Mouse (Mus musculus): ENCODE measurements around the gene Slc25a13. TPM values are rescaled to one million over a fixed set of nuclear protein-coding genes. Genes with fewer than 3 reads are reported as not detected.

Slc25a13 gene
- polyA plus RNA-seq, 1 experiment from 2014 or later = 55.2 TPM

DNA sequence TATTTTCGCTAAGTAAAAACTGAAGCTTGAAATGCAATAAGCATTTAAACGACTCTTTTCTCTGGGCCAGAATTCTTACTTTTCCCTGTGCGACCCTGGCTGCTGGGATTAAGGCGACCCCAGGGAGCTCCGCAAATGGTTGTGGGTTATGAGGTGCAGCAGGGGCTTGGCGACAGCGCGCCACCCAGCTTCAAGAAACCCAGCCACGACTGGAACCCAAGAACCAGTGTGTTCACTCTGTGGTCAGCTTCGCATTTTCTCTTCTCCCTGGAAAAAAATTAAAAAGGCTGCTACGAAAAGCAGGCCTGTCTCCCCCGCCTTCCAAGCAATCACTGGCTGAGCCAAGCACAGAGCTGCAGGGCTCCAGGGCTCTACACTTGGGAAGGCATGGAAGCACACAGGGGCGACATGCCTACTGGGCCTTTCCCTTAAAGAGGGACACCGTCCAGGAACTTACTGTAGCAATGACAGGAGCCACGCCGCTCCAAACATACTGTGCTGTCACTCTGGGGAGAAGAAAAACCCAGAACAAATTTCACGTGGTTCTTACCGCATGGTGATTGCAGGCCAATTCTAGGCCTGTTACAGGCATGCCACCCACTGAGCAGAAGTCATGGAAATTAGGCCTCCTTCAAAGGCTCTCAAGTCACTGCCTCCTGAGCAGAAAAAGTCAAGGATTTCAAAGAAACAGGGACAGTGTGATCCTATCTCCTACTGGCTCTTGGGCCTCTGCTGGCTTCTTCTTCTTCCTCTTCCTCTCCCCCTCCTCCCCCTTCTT, 178.0 kb downstream of the Slc25a13 start:
- Histone ChIP-seq H3K27me3 (replicated peaks; ENCODE audit: low read depth, poor library complexity, severe bottlenecking) (no peaks in the 10 kb centered on the region), H3K4me3 (no peak overlapping the region), H3K36me3 (replicated peaks) (no peaks in the 10 kb centered on the region; the same call in none of the 2 replicates), H3K4me1 (peaks cover 12% of the 10 kb centered on the region), H3K9me3 (no peaks in the 10 kb centered on the region), H3K27ac (replicated peaks) (no peak overlapping the region)
- DNase-seq (ENCODE audit: low spot score) = no peak
- WGBS = 33% methylated on average over 18 of the region's 18 CpGs

DNA sequence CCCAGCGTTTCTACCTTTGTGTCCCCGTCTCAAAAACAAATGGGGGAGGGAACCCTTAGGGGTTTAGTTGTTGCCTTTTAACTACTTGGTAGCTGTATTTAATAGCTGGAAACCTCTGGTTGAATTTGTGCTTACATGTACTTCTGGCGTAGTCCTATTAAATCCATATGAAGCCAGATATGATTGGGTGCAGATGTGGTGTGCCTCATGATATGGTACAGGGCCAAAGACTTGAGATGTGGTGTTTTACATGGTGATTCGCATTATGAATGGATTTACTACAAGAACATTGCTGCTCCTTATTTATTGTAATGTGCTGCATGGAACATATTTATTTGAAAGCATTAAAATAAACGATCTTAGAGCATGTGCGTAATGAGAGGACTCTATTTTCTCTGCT, 189.3 kb downstream of the Slc25a13 start:
- Histone ChIP-seq H3K27me3 (replicated peaks; ENCODE audit: low read depth, poor library complexity, severe bottlenecking) (no peaks in the 10 kb centered on the region), H3K9me3 (no peaks in the 10 kb centered on the region), H3K36me3 (replicated peaks) (no peaks in the 10 kb centered on the region), H3K4me1 (no peaks in the 10 kb centered on the region), H3K4me3 (no peak overlapping the region), H3K27ac (replicated peaks) (no peak overlapping the region)
- 87% methylated on average over 6 of the region's 6 CpGs for WGBS
- no peak for DNase-seq (ENCODE audit: low spot score)

DNA sequence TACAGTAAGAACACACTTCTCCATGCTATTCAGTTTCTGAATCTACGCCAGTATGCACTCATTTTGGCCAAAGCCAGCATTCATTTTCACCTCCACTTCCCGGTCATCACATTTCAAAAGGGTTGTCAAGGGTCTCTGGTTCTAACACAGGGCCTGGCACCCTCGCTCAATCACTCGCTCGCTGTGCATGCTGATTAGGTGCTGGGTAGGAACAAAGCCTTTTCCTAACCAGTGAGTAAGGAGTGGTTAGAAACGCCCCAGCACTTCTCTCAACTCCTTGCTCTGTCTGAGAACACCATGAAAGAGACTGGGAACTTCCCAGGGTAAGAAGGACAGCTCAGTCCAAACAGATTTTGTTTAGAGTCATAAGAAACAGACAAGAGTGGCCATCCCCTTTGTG, 193.0 kb downstream of the Slc25a13 start:
- Histone ChIP-seq H3K4me1 (0 out of 2 replicates have a peak, but pooled peaks cover 4% of the 10 kb centered on the region), H3K9me3 (no peaks in the 10 kb centered on the region), H3K27ac (replicated peaks) (no peak overlapping the region), H3K4me3 (no peak overlapping the region), H3K36me3 (replicated peaks) (no peaks in the 10 kb centered on the region), H3K27me3 (replicated peaks; ENCODE audit: low read depth, poor library complexity, severe bottlenecking) (no peaks in the 10 kb centered on the region)
- 54% methylated on average over 6 of the region's 6 CpGs for WGBS
- DNase-seq (ENCODE audit: low spot score) = no peak

DNA sequence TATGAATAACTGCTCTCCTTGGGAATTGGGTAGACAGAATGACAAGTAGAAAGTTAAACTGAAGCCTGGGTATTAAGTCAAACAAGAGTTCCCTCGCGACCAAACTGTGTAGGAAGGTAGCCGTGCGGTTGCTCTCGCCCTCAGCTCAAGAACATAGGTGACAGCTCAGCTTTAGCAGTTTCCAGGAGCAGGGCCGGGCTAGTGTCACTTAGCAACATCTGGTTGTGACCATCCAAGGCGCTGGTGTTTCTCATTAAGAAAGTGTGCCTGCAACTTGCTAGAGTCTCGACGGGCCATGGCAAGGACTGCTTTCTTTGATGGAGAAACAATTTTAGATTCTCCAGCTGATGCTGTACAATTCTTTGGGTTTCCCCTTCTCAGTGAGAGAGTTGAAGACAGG, 200.0 kb downstream of the Slc25a13 start:
- DNase-seq (ENCODE audit: low spot score) = peak; percentile 61
- Histone ChIP-seq H3K9me3 (no peaks in the 10 kb centered on the region), H3K4me1 (peaks cover 12% of the 10 kb centered on the region), H3K4me3 (no peak overlapping the region), H3K27me3 (replicated peaks; ENCODE audit: low read depth, poor library complexity, severe bottlenecking) (no peaks in the 10 kb centered on the region), H3K36me3 (replicated peaks) (no peaks in the 10 kb centered on the region), H3K27ac (replicated peaks) (no peak overlapping the region)
- WGBS = 35% methylated on average over 9 of the region's 9 CpGs

DNA sequence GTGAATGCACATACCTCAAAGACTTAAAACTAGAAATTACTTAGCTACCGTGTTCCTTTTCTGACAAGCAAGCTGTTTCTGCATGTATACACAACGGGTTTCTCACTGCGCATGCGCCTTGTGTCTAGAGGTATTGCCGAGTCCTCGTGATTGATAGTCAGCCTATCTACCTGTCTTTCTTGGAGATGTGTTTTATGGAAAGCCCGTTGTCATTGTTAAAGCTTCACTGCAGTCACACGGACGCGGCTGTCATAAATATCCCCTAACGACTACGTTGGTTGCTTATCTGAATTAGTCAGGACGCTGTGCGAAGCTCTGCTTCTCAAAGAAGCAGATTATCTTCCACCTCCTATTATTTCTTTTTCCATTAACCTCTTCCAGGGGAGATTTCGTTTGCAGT, 201.4 kb downstream of the Slc25a13 start:
- H3K9me3 ChIP-seq = no peaks in the 10 kb centered on the region

DNA sequence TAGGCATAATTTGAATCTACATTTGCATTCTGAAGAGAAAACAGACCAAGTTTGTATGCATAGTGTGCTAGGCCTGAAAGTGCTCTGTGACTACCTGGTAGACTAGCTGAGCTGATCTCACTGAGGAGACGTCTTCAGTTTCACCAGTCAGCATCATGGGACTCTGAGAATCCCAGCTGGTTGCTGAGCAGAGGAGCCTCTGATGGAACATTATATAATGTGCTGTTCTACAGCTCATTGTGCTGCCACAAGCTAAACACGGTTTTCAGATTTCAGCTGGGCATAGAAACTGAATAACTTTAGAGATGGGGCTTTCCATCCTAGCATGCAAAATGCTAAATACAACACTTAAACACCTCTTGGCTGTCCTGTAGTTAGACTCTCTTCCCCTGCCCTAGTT, 205.6 kb downstream of the Slc25a13 start:
- no peak for DNase-seq (ENCODE audit: low spot score)
- H3K27ac ChIP-seq (replicated peaks) = no peak overlapping the region
- H3K9me3 ChIP-seq = no peaks in the 10 kb centered on the region
- H3K36me3 ChIP-seq (replicated peaks) = no peaks in the 10 kb centered on the region
- peaks cover 1% of the 10 kb centered on the region for H3K4me1 ChIP-seq
- 82% methylated on average over 2 of the region's 2 CpGs for WGBS
- H3K4me3 ChIP-seq = no peak overlapping the region
- peaks cover 3% of the 10 kb centered on the region; the same call in 1 of the 2 replicates for H3K27me3 ChIP-seq (replicated peaks; ENCODE audit: low read depth, poor library complexity, severe bottlenecking)

More for the DNA sequence above, 201.4 kb downstream of the Slc25a13 start:
- no peak overlapping the region for H3K27ac ChIP-seq (replicated peaks)
- no peaks in the 10 kb centered on the region for H3K36me3 ChIP-seq (replicated peaks)
- no peak overlapping the region for H3K4me3 ChIP-seq
- no peak for DNase-seq (ENCODE audit: low spot score)
- 84% methylated on average over 15 of the region's 15 CpGs for WGBS
- no peaks in the 10 kb centered on the region for H3K27me3 ChIP-seq (replicated peaks; ENCODE audit: low read depth, poor library complexity, severe bottlenecking)
- peaks cover 12% of the 10 kb centered on the region for H3K4me1 ChIP-seq

DNA sequence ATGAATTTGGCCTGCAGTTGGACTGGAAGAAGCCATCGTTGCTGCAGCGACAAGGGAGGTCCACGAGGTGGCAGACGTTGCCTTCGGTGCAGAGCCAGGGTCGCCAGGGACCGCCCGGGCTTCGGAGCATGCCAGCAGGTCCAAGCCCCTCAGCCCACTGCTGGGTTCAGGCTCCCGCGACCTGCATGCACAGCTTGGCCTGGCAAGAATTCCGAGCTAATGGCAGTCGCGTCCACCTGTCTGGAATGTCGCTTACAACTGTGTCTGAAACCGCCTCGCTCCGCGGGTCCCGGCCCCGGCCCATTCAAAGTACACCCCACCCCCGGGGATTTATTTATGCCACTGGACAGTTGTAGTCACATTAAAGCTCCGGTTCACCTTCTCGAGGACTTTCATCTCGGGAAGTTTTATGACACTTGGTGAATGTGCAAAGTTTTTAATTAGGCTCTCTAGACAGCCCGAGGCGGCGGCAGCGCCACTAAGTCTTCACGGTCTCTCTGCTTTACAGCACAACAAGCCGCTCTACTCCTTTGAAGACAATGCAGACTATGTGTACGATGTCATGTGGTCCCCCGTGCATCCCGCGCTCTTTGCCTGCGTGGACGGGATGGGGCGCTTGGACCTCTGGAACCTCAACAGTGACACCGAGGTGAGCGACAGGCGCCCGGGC, 211.1 kb downstream of the Slc25a13 start:
- Histone ChIP-seq H3K9me3 (no peaks in the 10 kb centered on the region), H3K36me3 (replicated peaks) (no peaks in the 10 kb centered on the region), H3K4me1 (peaks cover 13% of the 10 kb centered on the region), H3K27me3 (replicated peaks; ENCODE audit: low read depth, poor library complexity, severe bottlenecking) (peaks cover 6% of the 10 kb centered on the region; the same call in 1 of the 2 replicates), H3K27ac (replicated peaks) (peak overlapping the region; percentile 59), H3K4me3 (peak overlapping the region; percentile 56)
- WGBS = 1% methylated on average over 42 of the region's 42 CpGs
- DNase-seq (ENCODE audit: low spot score) = peak; percentile 92

DNA sequence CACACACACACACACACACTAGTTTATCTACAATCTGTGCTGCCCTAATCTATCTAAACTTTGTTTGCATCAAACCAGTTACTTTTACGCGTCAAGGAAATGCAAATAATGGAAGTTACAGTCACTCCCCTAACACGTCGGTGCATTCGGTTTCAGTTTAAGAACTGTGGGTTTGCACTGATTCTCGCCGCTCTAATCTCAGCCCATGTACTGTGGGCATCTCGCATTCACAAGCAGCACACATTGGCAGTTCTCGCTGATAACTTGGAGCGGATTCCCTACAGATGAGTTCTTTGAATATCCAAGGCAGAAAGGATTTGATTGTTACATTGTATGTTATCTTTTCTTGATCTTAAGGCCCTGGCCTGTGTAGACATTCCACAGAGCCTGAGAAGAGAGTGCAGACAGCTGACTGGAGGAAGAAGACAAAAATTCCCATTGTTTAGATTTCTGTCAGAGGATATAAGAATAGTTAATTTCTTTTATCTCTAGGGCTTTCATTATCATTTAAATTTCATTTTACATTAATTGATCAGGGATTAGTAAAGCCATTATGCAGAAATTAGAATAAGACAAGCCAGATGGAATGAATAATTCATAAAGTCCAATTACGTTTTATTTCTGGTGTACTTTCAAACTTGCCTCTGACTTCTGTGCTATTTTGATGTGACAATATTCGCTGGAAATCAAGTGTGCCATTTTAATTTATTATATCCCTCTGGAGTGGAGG, 212.1 kb downstream of the Slc25a13 start:
- no peak for DNase-seq (ENCODE audit: low spot score)
- 68% methylated on average over 12 of the region's 12 CpGs for WGBS
- Histone ChIP-seq H3K36me3 (replicated peaks) (no peaks in the 10 kb centered on the region), H3K4me1 (peaks cover 13% of the 10 kb centered on the region), H3K27ac (replicated peaks) (0 out of 2 replicates have a peak overlapping the region, but pooled peaks have one; percentile 59), H3K9me3 (no peaks in the 10 kb centered on the region), H3K4me3 (no peak overlapping the region), H3K27me3 (replicated peaks; ENCODE audit: low read depth, poor library complexity, severe bottlenecking) (peaks cover 6% of the 10 kb centered on the region; the same call in 1 of the 2 replicates)

DNA sequence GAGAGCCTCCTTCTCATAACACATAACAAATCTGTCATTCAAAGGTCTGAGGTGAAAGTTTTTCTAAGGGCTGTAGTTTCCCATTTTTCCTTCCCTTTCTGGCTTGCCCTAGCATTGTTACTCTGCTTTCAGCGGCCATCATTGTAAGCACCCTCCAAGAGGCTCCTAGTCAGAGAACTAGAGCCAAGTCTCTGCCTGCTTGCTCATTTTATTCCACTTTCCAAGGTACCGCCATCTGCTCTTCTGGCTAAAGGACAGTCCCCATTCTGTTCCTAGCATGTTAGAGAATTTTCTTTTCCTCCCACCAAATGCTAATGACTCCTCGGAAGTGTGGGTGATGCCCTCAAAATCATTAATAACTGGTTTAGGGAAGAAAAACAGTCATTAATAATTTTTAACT, 214.9 kb downstream of the Slc25a13 start:
- Histone ChIP-seq H3K27ac (replicated peaks) (no peak overlapping the region), H3K36me3 (replicated peaks) (no peaks in the 10 kb centered on the region), H3K4me3 (no peak overlapping the region), H3K4me1 (peaks cover 13% of the 10 kb centered on the region), H3K27me3 (replicated peaks; ENCODE audit: low read depth, poor library complexity, severe bottlenecking) (peaks cover 6% of the 10 kb centered on the region; the same call in 1 of the 2 replicates), H3K9me3 (no peaks in the 10 kb centered on the region)
- WGBS = 88% methylated on average over 3 of the region's 3 CpGs
- DNase-seq (ENCODE audit: low spot score) = no peak

DNA sequence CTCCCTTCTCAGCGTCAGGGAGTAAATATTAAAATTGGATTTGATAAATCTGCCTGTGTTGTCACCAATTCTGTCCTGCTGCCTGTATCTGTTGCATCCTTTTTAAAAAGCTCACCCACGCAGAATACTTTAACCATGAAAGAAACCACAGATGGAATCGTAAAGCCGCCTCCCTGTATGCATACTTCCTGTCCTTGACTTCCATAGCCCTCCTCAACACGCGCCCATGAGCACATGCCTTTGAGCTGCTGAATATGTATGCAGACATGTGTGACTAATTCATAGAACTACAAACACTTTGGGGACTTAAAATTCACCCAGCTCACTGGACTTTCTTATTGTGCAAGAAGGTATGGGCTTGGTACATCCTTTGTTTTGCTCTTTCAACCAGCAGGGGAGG, 219.4 kb downstream of the Slc25a13 start:
- no peak for DNase-seq (ENCODE audit: low spot score)
- H3K4me3 ChIP-seq = no peak overlapping the region
- H3K27ac ChIP-seq (replicated peaks) = no peak overlapping the region
- H3K36me3 ChIP-seq (replicated peaks) = no peaks in the 10 kb centered on the region
- H3K9me3 ChIP-seq = no peaks in the 10 kb centered on the region
- WGBS = 79% methylated on average over 6 of the region's 6 CpGs
- 0 out of 2 replicates have a peak, but pooled peaks cover 4% of the 10 kb centered on the region for H3K27me3 ChIP-seq (replicated peaks; ENCODE audit: low read depth, poor library complexity, severe bottlenecking)
- peaks cover 1% of the 10 kb centered on the region; the same call in 1 of the 2 replicates for H3K4me1 ChIP-seq

DNA sequence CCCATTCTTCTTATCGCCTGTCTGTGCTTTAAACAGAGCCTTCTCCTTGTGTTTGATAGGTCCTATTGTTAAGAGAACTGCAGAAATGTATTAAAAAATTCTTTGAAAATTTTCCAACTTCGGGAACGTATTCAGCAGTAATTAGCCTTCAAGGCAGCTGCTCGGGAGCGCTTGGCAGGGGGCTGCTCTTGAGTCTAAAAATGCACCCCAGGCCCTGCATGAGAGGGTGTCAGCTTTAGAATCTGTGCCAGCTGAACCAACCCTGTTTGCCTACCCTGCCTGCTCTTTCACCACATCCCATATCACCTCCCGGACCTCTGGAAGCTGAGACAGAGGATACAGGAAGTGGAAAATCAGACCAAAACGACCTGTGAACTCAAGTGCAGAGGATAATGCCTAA, 223.9 kb downstream of the Slc25a13 start:
- no peak overlapping the region for H3K27ac ChIP-seq (replicated peaks)
- H3K9me3 ChIP-seq = no peaks in the 10 kb centered on the region
- H3K36me3 ChIP-seq (replicated peaks) = no peaks in the 10 kb centered on the region
- 47% methylated on average over 7 of the region's 7 CpGs for WGBS
- no peak for DNase-seq (ENCODE audit: low spot score)
- H3K4me3 ChIP-seq = no peak overlapping the region
- H3K4me1 ChIP-seq = peaks cover 15% of the 10 kb centered on the region
- 0 out of 2 replicates have a peak, but pooled peaks cover 4% of the 10 kb centered on the region for H3K27me3 ChIP-seq (replicated peaks; ENCODE audit: low read depth, poor library complexity, severe bottlenecking)
